Comparison of ENCODE assay signal across 20 mouse cellular contexts in genomic region chr13:81684258-81684657, GRCm38 (mm10). TPM values are rescaled to one million over a fixed set of nuclear protein-coding genes. Genes with fewer than 3 reads are reported as not detected.
DNase-seq lines count a peak whose midpoint lies in the region; ATAC-seq and TF ChIP-seq lines count a peak whose summit lies in the region.
"Had no signal": no experiment of that assay in that cellular context is flagged by ENCODE, and none has a peak within 500 bp of the region (broad histone marks: within the 10 kb centered on the region; RNA-seq: fewer than 3 reads in every experiment).

No protein-coding gene starts in this region.

- H3K4me1 ChIP-seq in embryonic facial prominence, embryonic 14.5 days (ENCODE audit: control insufficient read depth, insufficient read depth, low read length): peaks cover 3% of the 10 kb centered on the region; the same call in 1 of the 2 replicates
- H3K4me1 ChIP-seq in embryonic facial prominence, embryonic 10.5 days: no peaks in the 10 kb centered on the region
- no peaks in the 10 kb centered on the region for H3K4me1 ChIP-seq in midbrain, embryonic 13.5 days (replicated peaks)
- H3K4me1 ChIP-seq: forebrain, embryonic 13.5 days; hindbrain, embryonic 10.5 days; intestine, embryonic 15.5 days had no signal

- H3K4me2 ChIP-seq in embryonic facial prominence, embryonic 14.5 days (ENCODE audit: low read depth, low read length): no peak overlapping the region
- no peak overlapping the region for H3K4me2 ChIP-seq in midbrain, embryonic 13.5 days (replicated peaks)
- H3K4me2 ChIP-seq: forebrain, embryonic 13.5 days; heart, embryonic 12.5 days; hindbrain, embryonic 14.5 days; intestine, embryonic 15.5 days had no signal

- H3K9me3 ChIP-seq in embryonic facial prominence, embryonic 14.5 days (ENCODE audit: control insufficient read depth, low read length): no peaks in the 10 kb centered on the region
- no peaks in the 10 kb centered on the region for H3K9me3 ChIP-seq in embryonic facial prominence, embryonic 10.5 days
- H3K9me3 ChIP-seq in midbrain, embryonic 13.5 days: no peaks in the 10 kb centered on the region
- H3K9me3 ChIP-seq: forebrain, embryonic 13.5 days; heart, embryonic 12.5 days; hindbrain, embryonic 10.5 days; intestine, embryonic 15.5 days had no signal

- no peak for ATAC-seq in embryonic facial prominence, embryonic 14.5 days (ENCODE audit: low read depth)
- no peak for ATAC-seq in midbrain, embryonic 13.5 days
- ATAC-seq: forebrain, embryonic 13.5 days; forebrain, postnatal 0 days; intestine, embryonic 15.5 days had no signal

- H3K27me3 ChIP-seq in embryonic facial prominence, embryonic 14.5 days (replicated peaks; ENCODE audit: control insufficient read depth, insufficient read depth, low read length): no peaks in the 10 kb centered on the region
- H3K27me3 ChIP-seq in embryonic facial prominence, embryonic 10.5 days (replicated peaks; ENCODE audit: low read depth, poor library complexity, severe bottlenecking): no peaks in the 10 kb centered on the region
- H3K27me3 ChIP-seq in C2C12 (ENCODE audit: control insufficient read depth, insufficient read depth, insufficient read length): no peaks in the 10 kb centered on the region
- no peaks in the 10 kb centered on the region for H3K27me3 ChIP-seq in midbrain, embryonic 13.5 days
- H3K27me3 ChIP-seq: forebrain, embryonic 13.5 days; heart, embryonic 12.5 days; intestine, embryonic 15.5 days had no signal

- no peak overlapping the region for H3K27ac ChIP-seq in embryonic facial prominence, embryonic 14.5 days (replicated peaks; ENCODE audit: low read depth, low read length)
- no peak overlapping the region for H3K27ac ChIP-seq in embryonic facial prominence, embryonic 10.5 days (replicated peaks)
- H3K27ac ChIP-seq in midbrain, embryonic 13.5 days: no peak overlapping the region
- H3K27ac ChIP-seq: forebrain, embryonic 13.5 days; heart, adult 2 months; hindbrain, embryonic 10.5 days; hindbrain, embryonic 14.5 days; intestine, embryonic 15.5 days had no signal

- no peaks in the 10 kb centered on the region for H3K79me3 ChIP-seq in C2C12 (ENCODE audit: low read depth)

- 74% methylated on average over 5 of the region's 5 CpGs for WGBS in embryonic facial prominence, embryonic 14.5 days
- 84% methylated on average over 5 of the region's 5 CpGs for WGBS in embryonic facial prominence, embryonic 10.5 days
- 92% methylated on average over 5 of the region's 5 CpGs for WGBS in midbrain, embryonic 13.5 days

- no peak overlapping the region for H3K4me3 ChIP-seq in embryonic facial prominence, embryonic 14.5 days (ENCODE audit: low read depth, low read length)
- H3K4me3 ChIP-seq in embryonic facial prominence, embryonic 10.5 days: no peak overlapping the region
- no peak overlapping the region for H3K4me3 ChIP-seq in C2C12 (ENCODE audit: insufficient read depth, poor library complexity, severe bottlenecking)
- no peak overlapping the region for H3K4me3 ChIP-seq in midbrain, embryonic 13.5 days (replicated peaks)
- H3K4me3 ChIP-seq: forebrain, embryonic 13.5 days; heart, adult 2 months; heart, embryonic 12.5 days; hindbrain, embryonic 10.5 days; intestine, embryonic 15.5 days had no signal

- DNase-seq in embryonic facial prominence, embryonic 14.5 days (ENCODE audit: low spot score): peak; percentile 5
- DNase-seq in embryonic facial prominence, embryonic 10.5 days (ENCODE audit: low spot score): no peak
- peak; percentile 51 for DNase-seq in fat pad, adult 2 months (ENCODE audit: extremely low read depth, low read depth, low spot score)
- DNase-seq in right cerebral cortex, postnatal 25 days: no peak
- DNase-seq in thymus, postnatal 4 days: no peak
- DNase-seq: adrenal gland, postnatal 10 days; cerebellum, adult 18-20 months; cerebellum, adult 9-11 months; cerebellum, postnatal 36 days; forebrain, postnatal 0 days; gastrocnemius, postnatal 36 days; heart, adult 2 months; kidney, adult 18-20 months had no signal

- H3K36me3 ChIP-seq in embryonic facial prominence, embryonic 14.5 days (ENCODE audit: control insufficient read depth, insufficient read depth, low read length): peaks cover 4% of the 10 kb centered on the region; the same call in 1 of the 2 replicates
- H3K36me3 ChIP-seq in embryonic facial prominence, embryonic 10.5 days (replicated peaks): peaks cover 26% of the 10 kb centered on the region
- peaks cover 61% of the 10 kb centered on the region for H3K36me3 ChIP-seq in C2C12 (ENCODE audit: control insufficient read depth, insufficient read depth)
- peaks cover 5% of the 10 kb centered on the region; the same call in 1 of the 2 replicates for H3K36me3 ChIP-seq in midbrain, embryonic 13.5 days
- H3K36me3 ChIP-seq: intestine, embryonic 15.5 days had no signal

- no peak for TF ChIP-seq CTCF in C2C12 (IDR thresholded peaks at IDR 0.05; ENCODE audit: control insufficient read depth, insufficient read depth, insufficient read length)

- H3K79me2 ChIP-seq in C2C12 (ENCODE audit: control insufficient read depth, insufficient read depth): no peaks in the 10 kb centered on the region

- no peak overlapping the region for H3K9ac ChIP-seq in embryonic facial prominence, embryonic 14.5 days (ENCODE audit: low read depth, low read length)
- H3K9ac ChIP-seq in midbrain, embryonic 13.5 days (replicated peaks): no peak overlapping the region
- H3K9ac ChIP-seq: forebrain, embryonic 13.5 days; forebrain, postnatal 0 days; heart, embryonic 12.5 days; hindbrain, embryonic 14.5 days; intestine, embryonic 15.5 days had no signal

- no peak overlapping the region for H3ac ChIP-seq in C2C12 (ENCODE audit: control insufficient read depth, insufficient read length, low read depth)

TF ChIP-seq in C2C12, 6 proteins besides CTCF, POLR2A, EP300 and RAD21:
- no peak for TF ChIP-seq USF1 (IDR thresholded peaks at IDR 0.05; ENCODE audit: low read depth)
- TF ChIP-seq MYOG (IDR thresholded peaks at IDR 0.05; ENCODE audit: control insufficient read depth, extremely low read depth, insufficient read length): no peak
- TF ChIP-seq MAX (IDR thresholded peaks at IDR 0.05): peak; percentile 4

RNA-seq across cellular contexts. Expression of gene Polr3g, which starts 26.6 kb away (rescaled TPM):
- 18.8 and 19.5 TPM in 2 replicates for polyA plus RNA-seq in embryonic facial prominence, embryonic 14.5 days (2014; fragmentation: Nextera tagmentation; extraction: Ambion mirVana)
- 20.1 and 24.7 TPM in 2 replicates for polyA plus RNA-seq in embryonic facial prominence, embryonic 10.5 days (2016; fragmentation: Nextera tagmentation; extraction: Ambion mirVana)
- 17.3 TPM for polyA plus RNA-seq in C2C12 (2012; fragmentation: generic; extraction: Trizol)
- 4.1 and 5.5 TPM in 2 replicates for polyA plus RNA-seq in midbrain, embryonic 13.5 days (2015; fragmentation: Nextera tagmentation; extraction: Ambion mirVana)

RNA-seq across cellular contexts. Expression of gene Lysmd3, which starts 26.8 kb away (rescaled TPM):
- polyA plus RNA-seq in embryonic facial prominence, embryonic 14.5 days (2014; fragmentation: Nextera tagmentation; extraction: Ambion mirVana): 34.7 and 36.7 TPM in 2 replicates
- polyA plus RNA-seq in embryonic facial prominence, embryonic 10.5 days (2016; fragmentation: Nextera tagmentation; extraction: Ambion mirVana): 20.7 and 21.1 TPM in 2 replicates
- polyA plus RNA-seq in C2C12 (2012; fragmentation: generic; extraction: Trizol): 4.9 TPM
- polyA plus RNA-seq in midbrain, embryonic 13.5 days (2015; fragmentation: Nextera tagmentation; extraction: Ambion mirVana): 21.5 and 22.5 TPM in 2 replicates

RNA-seq across cellular contexts. Expression of gene Mblac2, which starts 26.9 kb away (rescaled TPM):
- 8.9 and 9.0 TPM in 2 replicates for polyA plus RNA-seq in embryonic facial prominence, embryonic 14.5 days (2014; fragmentation: Nextera tagmentation; extraction: Ambion mirVana)
- 3.6 and 4.3 TPM in 2 replicates for polyA plus RNA-seq in embryonic facial prominence, embryonic 10.5 days (2016; fragmentation: Nextera tagmentation; extraction: Ambion mirVana)
- 1.2 TPM for polyA plus RNA-seq in C2C12 (2012; fragmentation: generic; extraction: Trizol)
- polyA plus RNA-seq in midbrain, embryonic 13.5 days (2015; fragmentation: Nextera tagmentation; extraction: Ambion mirVana): 20.3 and 21.7 TPM in 2 replicates

RNA-seq across cellular contexts. Expression of gene Adgrv1, which starts 51.3 kb away (rescaled TPM):
- 0.61 and 1.6 TPM in 2 replicates for polyA plus RNA-seq in embryonic facial prominence, embryonic 14.5 days (2014; fragmentation: Nextera tagmentation; extraction: Ambion mirVana)
- polyA plus RNA-seq in embryonic facial prominence, embryonic 10.5 days (2016; fragmentation: Nextera tagmentation; extraction: Ambion mirVana): 10.9 and 16.9 TPM in 2 replicates
- polyA plus RNA-seq in C2C12 (2012; fragmentation: generic; extraction: Trizol): 0.18 TPM
- polyA plus RNA-seq in midbrain, embryonic 13.5 days (2015; fragmentation: Nextera tagmentation; extraction: Ambion mirVana): 28.5 and 29.1 TPM in 2 replicates

Comparison
In these comparisons a context has a peak if more than half of its experiments do, and no peak if none do; other contexts are left out.
1. DNase-seq: peak in embryonic facial prominence, embryonic 14.5 days (single experiment) and fat pad, adult 2 months (single experiment); none in embryonic facial prominence, embryonic 10.5 days (single experiment), right cerebral cortex, postnatal 25 days (single experiment) and thymus, postnatal 4 days (single experiment).